Mouse (Mus musculus) heart, embryonic 11.5 days (tissue): ENCODE data around the gene Ttc17. TPM values are rescaled to one million over a fixed set of nuclear protein-coding genes. Genes with fewer than 3 reads are reported as not detected.

ENCODE experiments used
- ATAC-seq: fragments of 200-750 bp; cut with Nextera tagmentation; replicated peaks from 2 replicates; pipeline ENCODE4 v1.8.0; 2017; ENCODE audit warnings: moderate library complexity; ENCODE audit not compliant: insufficient number of reproducible peaks, low FRiP score, low TSS enrichment
- H3K27ac ChIP-seq: fragments of 300-500 bp; sonication (generic); 2 replicates; pipeline ENCODE4 v1.5.1; 2014; ENCODE audit warnings: mild to moderate bottlenecking, low read depth, low read length
- H3K27me3 ChIP-seq: fragments of 300-500 bp; sonication (generic); 2 replicates; pipeline ENCODE4 v1.6.1; 2014; ENCODE audit warnings: mild to moderate bottlenecking, low read length, mixed read lengths; ENCODE audit not compliant: control insufficient read depth, insufficient read depth
- H3K36me3 ChIP-seq: fragments of 300-500 bp; sonication (generic); 2 replicates; pipeline ENCODE4 v1.6.1; 2014; ENCODE audit warnings: mild to moderate bottlenecking, low read length, moderate library complexity, mixed read lengths; ENCODE audit not compliant: control insufficient read depth, insufficient read depth
- H3K4me1 ChIP-seq: fragments of 300-500 bp; sonication (generic); 2 replicates; pipeline ENCODE4 v1.6.1; 2014; ENCODE audit warnings: low read length; ENCODE audit not compliant: control insufficient read depth, insufficient read depth
- H3K4me2 ChIP-seq: fragments of 300-500 bp; sonication (generic); 2 replicates; pipeline ENCODE4 v1.6.1; 2014; ENCODE audit warnings: mild to moderate bottlenecking, moderate library complexity
- H3K4me3 ChIP-seq: fragments of 300-500 bp; sonication (generic); 2 replicates; pipeline ENCODE4 v1.5.1; 2014; ENCODE audit warnings: low read depth, low read length
- H3K9ac ChIP-seq: fragments of 300-500 bp; sonication (generic); 2 replicates; pipeline ENCODE4 v1.6.1; 2014; ENCODE audit warnings: mild to moderate bottlenecking, low read depth, low read length, moderate library complexity
- H3K9me3 ChIP-seq: fragments of 300-500 bp; sonication (generic); replicated peaks from 2 replicates; pipeline ENCODE4 v1.6.1; 2016; ENCODE audit warnings: low read length; ENCODE audit not compliant: control insufficient read depth
- WGBS: fragments of 180-500 bp; shearing (Covaris S2); extraction: QIAGEN DNeasy Blood & Tissue Kit; methylation state at CpG from one replicate; pipeline ENCODE4 v1.1.7; 2014; ENCODE audit not compliant: insufficient replicate concordance; 5-methylcytosine and 5-hydroxymethylcytosine counted together
- polyA plus RNA-seq: library from polyadenylated mRNA; unstranded; fragments of >200 nt; fragmentation: Nextera tagmentation; extraction: Ambion mirVana; gene quantifications from 2 replicates; pipeline ENCODE4 v1.2.1, GENCODE M21; 2014

Ttc17 gene
- polyA plus RNA-seq, 1 experiment from 2014 or later = 12.4 TPM

GRCm38 (mm10) chr2:94301749-94302148 is 104.7 kb downstream of the Ttc17 start:
- Histone ChIP-seq H3K9ac (no peak overlapping the region), H3K4me2 (no peak overlapping the region), H3K9me3 (no peaks in the 10 kb centered on the region), H3K4me1 (no peaks in the 10 kb centered on the region), H3K36me3 (peaks cover 18% of the 10 kb centered on the region), H3K27me3 (no peaks in the 10 kb centered on the region), H3K4me3 (no peak overlapping the region), H3K27ac (no peak overlapping the region)
- WGBS = 86% methylated on average over 8 of the region's 8 CpGs
- no peak for ATAC-seq

GRCm38 (mm10) chr2:94297467-94297866 is 109.0 kb downstream of the Ttc17 start:
- Histone ChIP-seq H3K4me2 (no peak overlapping the region), H3K4me1 (no peaks in the 10 kb centered on the region), H3K36me3 (peaks cover 18% of the 10 kb centered on the region), H3K4me3 (no peak overlapping the region), H3K9me3 (no peaks in the 10 kb centered on the region), H3K27me3 (no peaks in the 10 kb centered on the region), H3K27ac (no peak overlapping the region), H3K9ac (no peak overlapping the region)
- WGBS = 66% methylated on average over 3 of the region's 3 CpGs
- no peak for ATAC-seq

GRCm38 (mm10) chr2:94290483-94290882 is 116.0 kb downstream of the Ttc17 start:
- no peak overlapping the region for H3K4me3 ChIP-seq
- H3K4me1 ChIP-seq = peaks cover 14% of the 10 kb centered on the region
- no peaks in the 10 kb centered on the region for H3K9me3 ChIP-seq
- 0 out of 2 replicates have a peak, but pooled peaks cover 3% of the 10 kb centered on the region for H3K27me3 ChIP-seq
- no peak overlapping the region for H3K4me2 ChIP-seq
- no peaks in the 10 kb centered on the region for H3K36me3 ChIP-seq
- H3K27ac ChIP-seq = no peak overlapping the region
- no peak overlapping the region for H3K9ac ChIP-seq
- WGBS = 3% methylated on average over 5 of the region's 5 CpGs
- 0 out of 2 replicates have a peak, but pooled peaks have one; percentile 25 for ATAC-seq

GRCm38 (mm10) chr2:94289659-94290058 is 116.8 kb downstream of the Ttc17 start:
- Histone ChIP-seq H3K27me3 (0 out of 2 replicates have a peak, but pooled peaks cover 3% of the 10 kb centered on the region), H3K4me1 (peaks cover 14% of the 10 kb centered on the region), H3K27ac (no peak overlapping the region), H3K9me3 (no peaks in the 10 kb centered on the region), H3K36me3 (no peaks in the 10 kb centered on the region), H3K9ac (no peak overlapping the region), H3K4me3 (no peak overlapping the region), H3K4me2 (no peak overlapping the region)
- ATAC-seq = no peak
- 65% methylated on average over 6 of the region's 6 CpGs for WGBS

- no peaks in the 10 kb centered on the region for H3K36me3 ChIP-seq
- H3K4me1 ChIP-seq = peaks cover 14% of the 10 kb centered on the region
- H3K4me2 ChIP-seq = peak overlapping the region; percentile 3; the same call in 1 of the 2 replicates
- 0% methylated on average over 2 of the region's 2 CpGs for WGBS
- H3K9me3 ChIP-seq = no peaks in the 10 kb centered on the region
- ATAC-seq = peak; percentile 49
- no peak overlapping the region for H3K4me3 ChIP-seq
- H3K27me3 ChIP-seq = 0 out of 2 replicates have a peak, but pooled peaks cover 3% of the 10 kb centered on the region
- no peak overlapping the region for H3K27ac ChIP-seq
- no peak overlapping the region for H3K9ac ChIP-seq
Observed at GRCm38 (mm10) chr2:94289169-94289568, 117.3 kb downstream of the Ttc17 start.

- H3K27me3 ChIP-seq = 0 out of 2 replicates have a peak, but pooled peaks cover 3% of the 10 kb centered on the region
- H3K4me1 ChIP-seq = peaks cover 14% of the 10 kb centered on the region
- H3K36me3 ChIP-seq = no peaks in the 10 kb centered on the region
- H3K4me2 ChIP-seq = no peak overlapping the region
- H3K9ac ChIP-seq = no peak overlapping the region
- 36% methylated on average over 5 of the region's 5 CpGs for WGBS
- no peak for ATAC-seq
- H3K27ac ChIP-seq = no peak overlapping the region
- no peak overlapping the region for H3K4me3 ChIP-seq
- no peaks in the 10 kb centered on the region for H3K9me3 ChIP-seq
Observed at GRCm38 (mm10) chr2:94288086-94288485, 118.4 kb downstream of the Ttc17 start.

- 68% methylated on average over 7 of the region's 7 CpGs for WGBS
- no peaks in the 10 kb centered on the region for H3K36me3 ChIP-seq
- no peak for ATAC-seq
Observed at GRCm38 (mm10) chr2:94287435-94287834, 119.1 kb downstream of the Ttc17 start.

GRCm38 (mm10) chr2:94283526-94283925 is 123.0 kb downstream of the Ttc17 start:
- no peak for ATAC-seq
- Histone ChIP-seq H3K9me3 (no peaks in the 10 kb centered on the region), H3K36me3 (no peaks in the 10 kb centered on the region), H3K4me2 (no peak overlapping the region), H3K27me3 (peaks cover 8% of the 10 kb centered on the region; the same call in 1 of the 2 replicates), H3K9ac (no peak overlapping the region), H3K27ac (no peak overlapping the region), H3K4me3 (no peak overlapping the region), H3K4me1 (0 out of 2 replicates have a peak, but pooled peaks cover under 1% of the 10 kb centered on the region)
- 78% methylated on average over 6 of the region's 6 CpGs for WGBS

More at GRCm38 (mm10) chr2:94287435-94287834, 119.1 kb downstream of the Ttc17 start:
- H3K4me1 ChIP-seq = peaks cover 14% of the 10 kb centered on the region
- no peak overlapping the region for H3K4me2 ChIP-seq
- 0 out of 2 replicates have a peak, but pooled peaks cover 3% of the 10 kb centered on the region for H3K27me3 ChIP-seq
- H3K9me3 ChIP-seq = no peaks in the 10 kb centered on the region
- H3K4me3 ChIP-seq = no peak overlapping the region
- no peak overlapping the region for H3K9ac ChIP-seq
- H3K27ac ChIP-seq = no peak overlapping the region

GRCm38 (mm10) chr2:94279596-94279995 is 126.9 kb downstream of the Ttc17 start:
- no peak for ATAC-seq

More at GRCm38 (mm10) chr2:94279596-94279995, 126.9 kb downstream of the Ttc17 start:
- no peak overlapping the region for H3K9ac ChIP-seq
- no peaks in the 10 kb centered on the region for H3K9me3 ChIP-seq
- H3K27me3 ChIP-seq = peaks cover 13% of the 10 kb centered on the region
- 67% methylated on average over 5 of the region's 5 CpGs for WGBS
- H3K4me3 ChIP-seq = no peak overlapping the region
- no peak overlapping the region for H3K4me2 ChIP-seq
- H3K36me3 ChIP-seq = no peaks in the 10 kb centered on the region
- no peaks in the 10 kb centered on the region for H3K4me1 ChIP-seq
- no peak overlapping the region for H3K27ac ChIP-seq
